Mouse (Mus musculus): ENCODE results near the gene Vmn1r180. TPM values are rescaled to one million over a fixed set of nuclear protein-coding genes. Genes with fewer than 3 reads are reported as not detected.

Gene Vmn1r180
- not detected in 2 replicates for polyA plus RNA-seq (2012; rRNA removed)

DNA sequence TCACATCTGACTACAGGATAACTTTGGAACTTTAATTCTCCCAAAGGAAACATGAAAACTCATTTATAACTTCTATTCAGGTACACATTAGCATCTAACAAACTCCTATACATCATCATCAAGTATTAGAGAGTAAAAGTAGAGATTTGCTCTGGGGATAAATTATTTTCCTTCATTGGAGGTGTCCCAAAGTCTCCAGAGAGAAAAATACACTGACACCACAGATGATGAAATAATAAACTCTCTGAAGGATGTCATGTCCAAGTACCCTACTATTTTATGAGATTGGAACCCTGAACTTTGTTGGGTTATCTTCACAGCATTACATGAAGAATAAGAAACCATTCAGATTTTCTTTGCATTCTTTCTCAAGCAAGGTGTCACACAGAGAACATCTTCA lies at the start of gene Vmn1r180:
Gene Vmn1r180 (plus strand): TSS at position 301 of the 400 bp plus-strand sequence.

GRCm38 (mm10) chr7:23926678-23927077 lies 23.8 kb upstream of the Vmn1r180 start, which contains the start of gene Vmn1r179:
Gene Vmn1r179 (plus strand): TSS chr7:23926978.

DNA sequence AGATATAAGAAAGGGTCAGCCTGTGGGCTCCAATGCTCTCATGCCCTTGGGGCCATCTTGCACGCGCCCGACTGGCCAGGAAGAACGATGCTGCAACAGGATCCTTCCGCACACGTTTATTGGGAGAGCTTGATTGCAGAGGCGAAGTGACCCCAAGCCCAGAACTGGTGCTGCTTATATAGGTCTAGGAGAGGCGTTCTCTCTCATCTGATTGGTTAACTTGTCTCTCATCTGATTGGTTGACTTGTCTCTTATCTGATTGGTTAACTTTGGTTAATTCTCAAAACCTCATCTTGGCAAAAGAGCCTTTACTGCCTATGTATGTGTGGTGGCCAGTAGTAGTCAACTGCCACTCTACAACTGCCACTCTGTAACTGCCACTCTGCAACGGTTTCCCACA lies 23.9 kb downstream of the Vmn1r180 start, which contains the start of gene Vmn1r181:
Gene Vmn1r181 (plus strand): TSS at position 301 of the 400 bp plus-strand sequence.

GRCm38 (mm10) chr7:24001391-24001790 lies 51.0 kb downstream of the Vmn1r180 start, which contains the start of gene V1rd19:
Gene V1rd19 (plus strand): TSS chr7:24001691.

Other genes starting within 250 kb of the Vmn1r180 start
- not detected in 2 replicates for gene Vmn1r173, start 249.9 kb upstream of the Vmn1r180 start, polyA plus RNA-seq (2012; rRNA removed)
- gene Vmn1r174, start 198.4 kb upstream of the Vmn1r180 start, polyA plus RNA-seq (2012; rRNA removed), result not detected in 2 replicates
- gene Vmn1r175, start 140.0 kb upstream of the Vmn1r180 start, polyA plus RNA-seq (2012; rRNA removed), result not detected in 2 replicates
- not detected in 2 replicates for gene Vmn1r176, start 113.3 kb upstream of the Vmn1r180 start, polyA plus RNA-seq (2012; rRNA removed)
- not detected in 2 replicates for gene Vmn1r177, start 84.2 kb upstream of the Vmn1r180 start, polyA plus RNA-seq (2012; rRNA removed)
- gene Vmn1r178, start 58.6 kb upstream of the Vmn1r180 start, polyA plus RNA-seq (2012; rRNA removed), result not detected in 2 replicates
- gene Vmn1r179, start 23.7 kb upstream of the Vmn1r180 start, polyA plus RNA-seq (2012; rRNA removed), result not detected in 2 replicates
- not detected in 2 replicates for gene Vmn1r181, start 24.0 kb downstream of the Vmn1r180 start, polyA plus RNA-seq (2012; rRNA removed)
- gene V1rd19, start 51.1 kb downstream of the Vmn1r180 start, polyA plus RNA-seq (2012; rRNA removed), result not detected in 2 replicates
- gene Vmn1r183, start 102.6 kb downstream of the Vmn1r180 start, polyA plus RNA-seq (2012; rRNA removed), result not detected in 2 replicates
- 33.7 and 35.4 TPM in 2 replicates for gene Zfp180, start 131.3 kb downstream of the Vmn1r180 start, polyA plus RNA-seq (2012; rRNA removed)
- gene Zfp112, start 161.7 kb downstream of the Vmn1r180 start, polyA plus RNA-seq (2012; rRNA removed), result 6.0 and 6.2 TPM in 2 replicates
- gene Zfp235, start 183.5 kb downstream of the Vmn1r180 start, polyA plus RNA-seq (2012; rRNA removed), result 16.7 and 17.2 TPM in 2 replicates
- 2.2 and 2.5 TPM in 2 replicates for gene Zfp114, start 224.4 kb downstream of the Vmn1r180 start, polyA plus RNA-seq (2012; rRNA removed)